Mouse (Mus musculus): Measurements from ENCODE around the gene Higd2a. TPM values are rescaled to one million over a fixed set of nuclear protein-coding genes. Genes with fewer than 3 reads are reported as not detected.

Higd2a gene
- polyA plus RNA-seq, 1 experiment from 2014 or later = 144 TPM

Small RNAs within 50 kb of the gene (microRNA-seq; reads per million reads assigned to microRNA genes)
- gene Gm24195 (ENCODE audit: insufficient number of aligned reads) = not detected

Other genes starting within 250 kb of the Higd2a start
- gene Cplx2, start 218.9 kb upstream of the Higd2a start, polyA plus RNA-seq (2014; fragmentation: Nextera tagmentation; extraction: Ambion mirVana) = 11.8 and 13.3 TPM in 2 replicates
- 146 and 152 TPM in 2 replicates for gene Thoc3, start 121.4 kb upstream of the Higd2a start, polyA plus RNA-seq (2014; fragmentation: Nextera tagmentation; extraction: Ambion mirVana)
- gene Simc1, start 86.4 kb upstream of the Higd2a start, polyA plus RNA-seq (2014; fragmentation: Nextera tagmentation; extraction: Ambion mirVana) = 18.6 and 20.3 TPM in 2 replicates
- gene 4833439L19Rik, start 24.8 kb upstream of the Higd2a start, polyA plus RNA-seq (2014; fragmentation: Nextera tagmentation; extraction: Ambion mirVana) = 250 and 259 TPM in 2 replicates
- gene Arl10, start 15.2 kb upstream of the Higd2a start, polyA plus RNA-seq (2014; fragmentation: Nextera tagmentation; extraction: Ambion mirVana) = 26.4 and 30.3 TPM in 2 replicates
- gene Nop16, start 117 bp upstream of the Higd2a start, polyA plus RNA-seq (2014; fragmentation: Nextera tagmentation; extraction: Ambion mirVana) = 71.1 and 78.9 TPM in 2 replicates
- gene Cltb, start 21.1 kb downstream of the Higd2a start, polyA plus RNA-seq (2014; fragmentation: Nextera tagmentation; extraction: Ambion mirVana) = 20.0 TPM in 2 replicates
- gene Faf2, start 31.6 kb downstream of the Higd2a start, polyA plus RNA-seq (2014; fragmentation: Nextera tagmentation; extraction: Ambion mirVana) = 83.5 and 89.2 TPM in 2 replicates
- 124 and 126 TPM in 2 replicates for gene Rnf44, start 103.7 kb downstream of the Higd2a start, polyA plus RNA-seq (2014; fragmentation: Nextera tagmentation; extraction: Ambion mirVana)
- gene Cdhr2, start 111.3 kb downstream of the Higd2a start, polyA plus RNA-seq (2014; fragmentation: Nextera tagmentation; extraction: Ambion mirVana) = not detected in 2 replicates
- 8.2 and 13.5 TPM in 2 replicates for gene Gprin1, start 159.7 kb downstream of the Higd2a start, polyA plus RNA-seq (2014; fragmentation: Nextera tagmentation; extraction: Ambion mirVana)
- gene Sncb, start 176.4 kb downstream of the Higd2a start, polyA plus RNA-seq (2014; fragmentation: Nextera tagmentation; extraction: Ambion mirVana) = 1.3 and 2.6 TPM in 2 replicates
- not detected in 2 replicates for gene Eif4e1b, start 193.8 kb downstream of the Higd2a start, polyA plus RNA-seq (2014; fragmentation: Nextera tagmentation; extraction: Ambion mirVana)
- 6.9 and 8.1 TPM in 2 replicates for gene Tspan17, start 199.2 kb downstream of the Higd2a start, polyA plus RNA-seq (2014; fragmentation: Nextera tagmentation; extraction: Ambion mirVana)